Mouse (Mus musculus): ENCODE measurements around the gene BC049730. TPM values are rescaled to one million over a fixed set of nuclear protein-coding genes. Genes with fewer than 3 reads are reported as not detected.
"Not testable (repeated sequence)": the region's sequence is repeated elsewhere in the genome, so short reads cannot be mapped to it uniquely, and the experiment has no call there.

The BC049730 gene
- not detected in 2 replicates for polyA plus RNA-seq (2014; fragmentation: Nextera tagmentation; extraction: Ambion mirVana)

DNA sequence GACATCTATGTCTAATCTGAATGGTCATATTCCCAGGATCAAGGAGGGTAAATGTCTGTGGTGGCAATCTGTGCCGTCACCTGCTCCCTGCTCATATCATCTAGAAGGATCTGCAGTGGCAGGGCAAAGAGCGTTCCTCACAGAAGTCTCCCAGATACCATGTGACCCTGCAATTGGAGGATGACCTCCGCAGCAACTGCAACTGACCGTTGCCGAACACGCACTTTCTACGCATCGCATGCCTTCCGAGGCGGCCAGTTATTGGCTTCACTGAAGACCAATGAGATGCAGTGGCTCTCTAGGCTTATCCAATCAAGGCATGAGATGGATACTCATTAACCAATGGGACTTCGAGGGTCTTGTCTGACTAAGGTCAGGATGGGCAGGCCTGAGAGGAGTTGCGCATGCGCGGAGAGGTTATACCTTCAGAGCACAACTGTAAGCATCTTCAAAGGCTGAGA, at the start of gene BC049730:
TSS of gene BC049730 (plus strand) at position 411 of the 461 bp plus-strand sequence.
- Histone ChIP-seq H3K4me1 (ENCODE audit: control insufficient read depth, insufficient read depth, low read length) (no peaks in the 10 kb centered on the region), H3K9ac (ENCODE audit: low read depth, low read length) (no peak within 1 kb of the TSS), H3K27ac (ENCODE audit: low read depth, low read length) (no peak within 1 kb of the TSS), H3K9me3 (ENCODE audit: control insufficient read depth, low read length) (no peaks in the 10 kb centered on the region), H3K4me2 (replicated peaks; ENCODE audit: low read depth, low read length) (no peak within 1 kb of the TSS), H3K4me3 (ENCODE audit: low read length) (no peak within 1 kb of the TSS), H3K36me3 (ENCODE audit: control insufficient read depth, insufficient read depth, low read length) (no peaks in the 10 kb centered on the region), H3K27me3 (ENCODE audit: control insufficient read depth, insufficient read depth, low read length) (no peaks in the 10 kb centered on the region)
- no peak for ATAC-seq (ENCODE audit: low FRiP score, low TSS enrichment)
- WGBS: 92% methylated on average over 14 of the region's 14 CpGs

DNA sequence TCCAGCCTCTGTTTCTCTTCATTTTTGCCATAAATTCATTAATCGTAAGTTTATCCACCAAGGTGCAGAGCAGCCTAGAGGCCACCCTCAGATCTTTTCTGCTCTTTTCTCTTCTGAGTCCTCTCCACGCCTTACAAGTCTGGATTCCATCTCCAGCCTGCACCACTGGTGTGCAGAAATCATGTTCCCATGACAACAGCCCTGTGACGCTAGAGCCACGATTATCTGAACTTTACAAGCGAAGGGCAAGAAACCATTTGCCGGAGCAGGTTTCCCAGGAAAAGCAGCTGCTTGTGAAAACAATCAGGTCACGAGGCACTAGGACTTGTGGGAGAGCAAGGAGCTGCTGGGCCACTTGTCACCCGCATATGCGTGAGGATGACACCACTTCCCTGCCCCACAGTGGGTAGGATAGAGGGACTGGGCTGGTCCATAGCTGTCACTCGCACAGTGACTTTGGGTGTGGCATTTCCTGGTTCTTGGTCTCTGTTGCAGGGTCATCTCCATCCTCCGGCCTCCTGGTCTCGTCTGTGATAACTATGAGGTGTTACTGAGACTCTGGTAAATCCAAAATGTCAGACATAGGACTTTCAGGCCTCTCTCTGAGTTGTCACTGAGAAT, 49.2 kb upstream of the BC049730 start:
- H3K4me1 ChIP-seq (ENCODE audit: control insufficient read depth, insufficient read depth, low read length): no peaks in the 10 kb centered on the region
- no peaks in the 10 kb centered on the region for H3K27me3 ChIP-seq (ENCODE audit: control insufficient read depth, insufficient read depth, low read length)
- no peak overlapping the region for H3K9ac ChIP-seq (ENCODE audit: low read depth, low read length)
- no peaks in the 10 kb centered on the region for H3K9me3 ChIP-seq (ENCODE audit: control insufficient read depth, low read length)
- no peak overlapping the region for H3K4me2 ChIP-seq (replicated peaks; ENCODE audit: low read depth, low read length)
- ATAC-seq (ENCODE audit: low FRiP score, low TSS enrichment): no peak
- 44% methylated on average over 12 of the region's 12 CpGs for WGBS
- no peaks in the 10 kb centered on the region for H3K36me3 ChIP-seq (ENCODE audit: control insufficient read depth, insufficient read depth, low read length)
- no peak overlapping the region for H3K4me3 ChIP-seq (ENCODE audit: low read length)
- no peak overlapping the region for H3K27ac ChIP-seq (ENCODE audit: low read depth, low read length)

DNA sequence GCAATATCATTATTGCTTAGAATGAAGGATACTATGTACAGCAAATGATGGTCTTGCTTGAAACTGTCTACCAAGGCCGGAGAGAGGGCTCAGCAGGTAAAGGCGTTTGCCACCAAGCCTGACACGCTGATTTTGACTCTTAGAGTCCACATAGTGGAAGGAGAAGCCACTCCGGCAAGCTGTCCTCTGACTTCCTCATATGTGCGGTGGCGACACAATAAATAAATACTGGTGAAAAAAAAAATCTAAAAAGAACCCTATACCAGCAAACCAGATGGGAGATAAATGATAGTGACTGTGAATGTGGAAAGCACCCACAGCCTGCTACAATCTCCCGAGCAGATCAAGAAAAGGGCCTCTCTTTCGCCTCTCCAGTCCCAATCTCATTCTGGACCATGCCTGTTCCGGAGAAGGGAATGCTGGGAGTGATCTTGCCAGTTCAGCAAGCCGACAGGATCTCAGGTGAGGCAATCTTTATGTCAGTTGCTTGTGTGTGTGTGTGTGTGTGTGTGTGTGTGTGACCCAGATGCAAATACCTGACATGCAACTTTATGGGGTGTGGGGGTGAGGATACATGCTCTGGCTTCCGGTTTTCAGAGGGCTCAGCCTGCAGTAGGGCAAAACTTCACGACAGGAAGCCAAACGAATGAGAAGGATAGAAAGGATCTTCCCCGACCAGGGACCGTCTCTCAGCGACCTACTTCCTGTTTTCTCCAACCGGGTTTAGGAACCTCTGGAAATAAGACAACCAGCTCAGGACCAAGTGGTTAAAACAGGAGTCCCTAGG, 47.7 kb upstream of the BC049730 start:
- Histone ChIP-seq H3K4me2 (replicated peaks; ENCODE audit: low read depth, low read length) (no peak overlapping the region), H3K27ac (ENCODE audit: low read depth, low read length) (no peak overlapping the region), H3K9ac (ENCODE audit: low read depth, low read length) (no peak overlapping the region), H3K9me3 (ENCODE audit: control insufficient read depth, low read length) (no peaks in the 10 kb centered on the region), H3K27me3 (ENCODE audit: control insufficient read depth, insufficient read depth, low read length) (no peaks in the 10 kb centered on the region), H3K4me3 (ENCODE audit: low read length) (no peak overlapping the region), H3K36me3 (ENCODE audit: control insufficient read depth, insufficient read depth, low read length) (no peaks in the 10 kb centered on the region), H3K4me1 (ENCODE audit: control insufficient read depth, insufficient read depth, low read length) (no peaks in the 10 kb centered on the region)
- no peak for ATAC-seq (ENCODE audit: low FRiP score, low TSS enrichment)
- WGBS: 66% methylated on average over 17 of the region's 17 CpGs

DNA sequence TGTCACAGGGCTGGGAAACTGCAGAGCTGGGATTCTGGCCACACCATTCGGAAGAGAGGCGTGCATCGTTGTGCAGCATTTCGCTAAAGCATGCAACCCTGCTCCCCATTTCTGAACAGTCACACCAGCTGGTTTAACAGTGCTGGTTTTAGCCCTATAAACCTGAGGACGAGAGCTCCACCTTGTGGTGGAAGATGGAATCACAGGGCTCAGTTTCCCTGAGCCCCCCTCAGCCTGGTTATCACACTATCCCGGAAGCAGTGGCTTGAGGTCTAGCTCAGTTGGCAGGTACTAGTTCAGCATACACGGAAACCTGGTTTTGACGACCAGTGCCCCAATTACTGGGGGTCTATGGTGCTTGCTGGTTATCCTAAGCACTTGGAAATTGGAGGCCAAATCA, 46.5 kb upstream of the BC049730 start:
- H3K27ac ChIP-seq (ENCODE audit: low read depth, low read length): no peak overlapping the region
- 14% methylated on average over 8 of the region's 8 CpGs for WGBS
- H3K4me1 ChIP-seq (ENCODE audit: control insufficient read depth, insufficient read depth, low read length): no peaks in the 10 kb centered on the region
- no peaks in the 10 kb centered on the region for H3K9me3 ChIP-seq (ENCODE audit: control insufficient read depth, low read length)
- no peaks in the 10 kb centered on the region for H3K36me3 ChIP-seq (ENCODE audit: control insufficient read depth, insufficient read depth, low read length)
- no peak overlapping the region for H3K4me2 ChIP-seq (replicated peaks; ENCODE audit: low read depth, low read length)
- ATAC-seq (ENCODE audit: low FRiP score, low TSS enrichment): peak; percentile 64; the same call in 1 of the 2 replicates
- no peak overlapping the region for H3K4me3 ChIP-seq (ENCODE audit: low read length)
- no peak overlapping the region for H3K9ac ChIP-seq (ENCODE audit: low read depth, low read length)
- H3K27me3 ChIP-seq (ENCODE audit: control insufficient read depth, insufficient read depth, low read length): no peaks in the 10 kb centered on the region

DNA sequence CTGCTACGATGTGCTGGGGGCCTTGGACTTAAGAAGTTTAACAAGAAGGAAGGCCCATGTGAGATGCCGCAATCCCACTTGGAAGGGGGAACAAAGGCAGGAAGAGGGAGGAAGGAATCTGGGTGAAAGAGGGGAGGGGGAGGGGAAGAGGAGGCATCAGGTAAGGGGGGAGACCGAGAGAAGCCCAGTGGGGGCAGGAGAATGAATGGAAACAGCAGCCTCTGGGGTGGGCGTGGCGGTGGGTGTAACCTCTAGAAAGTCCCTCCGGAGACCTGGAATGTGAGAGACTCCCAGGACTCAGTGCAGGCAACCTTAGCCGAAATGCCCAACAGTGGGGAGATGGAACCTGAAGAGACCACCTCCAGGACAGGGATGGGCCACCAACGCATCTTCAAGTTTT, 44.7 kb upstream of the BC049730 start:
- Histone ChIP-seq H3K27ac (ENCODE audit: low read depth, low read length) (no peak overlapping the region), H3K9me3 (ENCODE audit: control insufficient read depth, low read length) (no peaks in the 10 kb centered on the region), H3K36me3 (ENCODE audit: control insufficient read depth, insufficient read depth, low read length) (no peaks in the 10 kb centered on the region), H3K4me2 (replicated peaks; ENCODE audit: low read depth, low read length) (no peak overlapping the region), H3K4me1 (ENCODE audit: control insufficient read depth, insufficient read depth, low read length) (no peaks in the 10 kb centered on the region), H3K4me3 (ENCODE audit: low read length) (no peak overlapping the region), H3K9ac (ENCODE audit: low read depth, low read length) (no peak overlapping the region), H3K27me3 (ENCODE audit: control insufficient read depth, insufficient read depth, low read length) (no peaks in the 10 kb centered on the region)
- WGBS: 34% methylated on average over 8 of the region's 8 CpGs
- ATAC-seq (ENCODE audit: low FRiP score, low TSS enrichment): no peak

DNA sequence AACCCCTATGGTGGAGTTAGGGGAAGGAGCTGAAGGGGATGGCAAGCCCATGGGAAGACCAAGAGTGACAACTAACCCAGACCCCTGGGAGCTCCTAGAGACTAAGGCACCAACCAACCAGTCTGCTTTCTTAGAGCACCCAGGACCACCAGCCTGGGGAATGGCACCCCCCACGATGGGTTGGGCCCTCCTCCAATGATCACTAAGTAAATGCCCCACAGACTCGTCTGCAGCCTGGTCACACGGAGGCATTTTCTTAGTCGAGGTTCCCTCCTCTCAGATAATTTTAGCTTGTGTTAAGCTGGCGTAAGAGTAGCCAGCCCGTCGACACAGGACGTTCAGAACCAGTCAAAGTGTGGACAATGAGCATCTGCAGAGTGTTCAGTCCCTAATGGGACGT, 44.1 kb upstream of the BC049730 start:
- H3K27ac ChIP-seq (ENCODE audit: low read depth, low read length): no peak overlapping the region
- no peak overlapping the region for H3K9ac ChIP-seq (ENCODE audit: low read depth, low read length)
- ATAC-seq (ENCODE audit: low FRiP score, low TSS enrichment): no peak
- no peaks in the 10 kb centered on the region for H3K4me1 ChIP-seq (ENCODE audit: control insufficient read depth, insufficient read depth, low read length)
- H3K4me3 ChIP-seq (ENCODE audit: low read length): no peak overlapping the region
- no peaks in the 10 kb centered on the region for H3K9me3 ChIP-seq (ENCODE audit: control insufficient read depth, low read length)
- H3K27me3 ChIP-seq (ENCODE audit: control insufficient read depth, insufficient read depth, low read length): no peaks in the 10 kb centered on the region
- no peak overlapping the region for H3K4me2 ChIP-seq (replicated peaks; ENCODE audit: low read depth, low read length)
- WGBS: 86% methylated on average over 9 of the region's 9 CpGs
- no peaks in the 10 kb centered on the region for H3K36me3 ChIP-seq (ENCODE audit: control insufficient read depth, insufficient read depth, low read length)

DNA sequence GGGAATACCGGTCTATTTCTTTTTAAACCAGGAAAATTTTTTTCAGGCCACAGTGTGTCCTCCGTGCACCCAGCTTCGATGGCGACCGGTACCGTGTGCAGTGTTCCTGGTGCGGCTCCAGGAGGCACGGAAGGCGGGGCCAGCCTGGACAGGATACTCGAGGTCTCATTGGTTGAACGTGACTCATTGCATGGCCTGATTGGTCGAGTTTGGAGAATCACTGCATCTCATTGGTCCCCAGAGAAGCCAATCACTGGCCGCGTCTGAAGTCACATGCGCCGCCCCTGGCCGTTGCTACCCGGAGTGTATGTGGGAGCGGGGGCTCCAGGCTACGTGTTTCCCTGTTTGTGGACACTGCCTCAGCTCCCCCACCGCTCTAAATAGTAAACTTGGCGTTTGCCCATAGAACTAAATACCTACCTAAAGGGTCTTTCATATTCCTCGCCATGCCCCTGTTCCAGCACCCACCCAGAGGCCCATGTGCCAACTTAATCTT, 37.0 kb upstream of the BC049730 start:
- ATAC-seq (ENCODE audit: low FRiP score, low TSS enrichment): no peak
- H3K4me1 ChIP-seq (ENCODE audit: control insufficient read depth, insufficient read depth, low read length): no peaks in the 10 kb centered on the region
- WGBS: 94% methylated on average over 23 of the region's 23 CpGs
- H3K4me3 ChIP-seq (ENCODE audit: low read length): no peak overlapping the region
- no peaks in the 10 kb centered on the region for H3K27me3 ChIP-seq (ENCODE audit: control insufficient read depth, insufficient read depth, low read length)
- H3K36me3 ChIP-seq (ENCODE audit: control insufficient read depth, insufficient read depth, low read length): no peaks in the 10 kb centered on the region
- no peaks in the 10 kb centered on the region for H3K9me3 ChIP-seq (ENCODE audit: control insufficient read depth, low read length)
- H3K4me2 ChIP-seq (replicated peaks; ENCODE audit: low read depth, low read length): no peak overlapping the region
- no peak overlapping the region for H3K27ac ChIP-seq (ENCODE audit: low read depth, low read length)
- H3K9ac ChIP-seq (ENCODE audit: low read depth, low read length): no peak overlapping the region

DNA sequence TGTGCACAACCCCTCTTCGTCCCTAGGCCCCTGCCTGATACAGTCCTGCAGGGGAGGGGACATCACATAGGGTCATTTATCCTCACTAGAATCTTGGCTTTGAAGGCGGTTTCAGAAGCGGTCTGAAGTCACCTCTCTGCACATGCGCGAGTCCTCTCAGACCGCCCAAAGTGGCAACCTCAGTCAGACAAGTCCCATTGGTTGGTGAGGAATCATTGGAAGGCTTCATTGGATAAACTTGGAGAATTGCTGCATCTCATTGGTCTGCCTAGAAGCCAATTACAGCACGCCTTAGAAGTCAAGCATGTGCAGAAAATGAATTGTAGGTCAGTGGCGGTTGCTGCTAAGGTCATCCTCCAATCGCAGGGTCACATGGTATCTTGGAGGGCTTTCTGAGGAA, 32.5 kb upstream of the BC049730 start, which contains the start of gene Tex101:
TSS of gene Tex101 (minus strand) at position 101 of the 400 bp plus-strand sequence.
- Histone ChIP-seq H3K27me3 (ENCODE audit: control insufficient read depth, insufficient read depth, low read length) (no peaks in the 10 kb centered on the region), H3K9ac (ENCODE audit: low read depth, low read length) (no peak within 1 kb of the TSS), H3K4me1 (ENCODE audit: control insufficient read depth, insufficient read depth, low read length) (no peaks in the 10 kb centered on the region), H3K36me3 (ENCODE audit: control insufficient read depth, insufficient read depth, low read length) (no peaks in the 10 kb centered on the region), H3K4me2 (replicated peaks; ENCODE audit: low read depth, low read length) (no peak within 1 kb of the TSS), H3K4me3 (ENCODE audit: low read length) (no peak within 1 kb of the TSS), H3K9me3 (ENCODE audit: control insufficient read depth, low read length) (no peaks in the 10 kb centered on the region), H3K27ac (ENCODE audit: low read depth, low read length) (no peak within 1 kb of the TSS)
- 86% methylated on average over 9 of the region's 9 CpGs for WGBS
- no peak for ATAC-seq (ENCODE audit: low FRiP score, low TSS enrichment)

DNA sequence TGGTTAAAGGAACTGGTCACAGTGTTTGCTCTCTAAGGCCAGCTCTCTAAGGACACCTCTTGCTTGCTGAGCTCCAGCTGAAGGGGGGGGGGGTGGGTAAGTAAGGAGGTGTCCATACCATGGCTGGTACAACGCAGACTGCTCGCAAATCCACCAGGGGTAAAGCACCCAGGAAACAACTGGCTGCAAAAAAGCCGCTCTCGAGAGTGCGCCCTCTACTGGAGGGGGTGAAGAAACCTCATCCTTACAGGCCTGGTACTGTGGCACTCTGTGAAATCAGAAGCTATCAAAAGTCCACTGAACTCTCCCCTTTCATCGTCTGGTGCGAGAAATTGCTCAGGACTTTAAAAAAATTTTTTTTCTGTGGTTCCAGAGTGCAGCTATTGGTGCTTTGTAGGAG, 24.9 kb upstream of the BC049730 start:
- not testable (repeated sequence) for ATAC-seq (ENCODE audit: low FRiP score, low TSS enrichment); H3K27ac ChIP-seq (ENCODE audit: low read depth, low read length); H3K4me2 ChIP-seq (replicated peaks; ENCODE audit: low read depth, low read length); H3K4me1 ChIP-seq (ENCODE audit: control insufficient read depth, insufficient read depth, low read length); H3K4me3 ChIP-seq (ENCODE audit: low read length); H3K9ac ChIP-seq (ENCODE audit: low read depth, low read length); H3K36me3 ChIP-seq (ENCODE audit: control insufficient read depth, insufficient read depth, low read length); H3K9me3 ChIP-seq (ENCODE audit: control insufficient read depth, low read length); H3K27me3 ChIP-seq (ENCODE audit: control insufficient read depth, insufficient read depth, low read length)
- 78% methylated on average over 7 of the region's 7 CpGs for WGBS
